1 mouse cellular context compared by ENCODE assay signal in the genomic region with DNA sequence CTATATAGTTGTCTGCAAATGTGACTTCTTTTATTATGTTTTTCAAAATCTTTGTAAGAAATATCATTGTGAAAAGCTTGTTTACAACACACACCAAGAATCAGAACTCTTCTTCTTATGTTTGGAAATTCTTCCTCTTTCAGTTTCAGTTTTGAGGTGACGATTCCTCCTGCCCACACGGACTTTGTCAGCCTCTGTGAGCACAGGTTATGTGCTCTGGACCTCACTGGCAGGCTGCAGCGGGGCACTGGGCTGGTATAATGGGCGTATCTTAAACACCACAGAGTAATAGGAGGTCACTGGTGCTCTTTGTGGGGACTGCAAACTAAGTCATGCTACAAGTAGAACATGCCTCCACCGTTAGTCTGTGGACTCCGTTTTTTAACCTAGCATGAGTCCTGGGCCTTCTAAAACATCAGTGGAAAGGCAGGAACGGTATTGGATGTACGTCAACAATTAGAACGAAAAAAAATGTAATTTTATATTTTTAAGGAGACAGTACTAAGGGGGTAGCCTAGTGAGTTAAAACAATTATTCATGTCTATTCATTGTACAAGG.
TF ChIP-seq lines count a peak whose summit lies in the region.

No protein-coding gene starts in this region.

TF ChIP-seq in MEL, 35 proteins besides CTCF, POLR2A, EP300 and RAD21 (continued from another document):
- TF ChIP-seq HCFC1 (IDR thresholded peaks at IDR 0.05; ENCODE audit: low read depth, low read length) (peak; percentile 42; the same call in 1 of the 2 replicates), CHD1 (IDR thresholded peaks at IDR 0.05; ENCODE audit: low read depth, low read length) (0 out of 2 replicates have a peak, but pooled peaks have one; percentile 41), USF2 (IDR thresholded peaks at IDR 0.05; ENCODE audit: borderline replicate concordance in 1 of 2, insufficient read depth in 1 of 2, low read depth in 1 of 2, low read length in 2 of 2) (no peak), ZC3H11A (IDR thresholded peaks at IDR 0.05; ENCODE audit: low read depth, low read length) (no peak), MAZ (IDR thresholded peaks at IDR 0.05; ENCODE audit: low read depth, low read length) (no peak), UBTF (IDR thresholded peaks at IDR 0.05; ENCODE audit: borderline replicate concordance, insufficient read depth, low read depth, low read length) (no peak), POLR2AphosphoS5 (IDR thresholded peaks at IDR 0.05; ENCODE audit: borderline replicate concordance, low read depth, low read length) (no peak)
